Mouse (Mus musculus): Measurements from ENCODE around the gene Lrrfip1. TPM values are rescaled to one million over a fixed set of nuclear protein-coding genes. Genes with fewer than 3 reads are reported as not detected.

Lrrfip1 gene
- polyA plus RNA-seq, 1 experiment = 0.63 TPM

GRCm38 (mm10) chr1:91023960-91024359 lies 25.4 kb downstream of the Lrrfip1 start:
- no peaks in the 10 kb centered on the region for H3K36me3 ChIP-seq (ENCODE audit: control insufficient read depth, insufficient read depth, low read length)
- H3K4me3 ChIP-seq (ENCODE audit: control insufficient read depth, low read depth, low read length) = no peak overlapping the region
- no peak for TF ChIP-seq POLR2A (IDR thresholded peaks at IDR 0.05; ENCODE audit: control insufficient read depth, low read depth, low read length)
- TF ChIP-seq CTCF (IDR thresholded peaks at IDR 0.05; ENCODE audit: control insufficient read depth, insufficient read depth, insufficient replicate concordance, low read depth, low read length) = no peak
- H3K27ac ChIP-seq (ENCODE audit: control insufficient read depth, insufficient read depth, low read depth, low read length) = no peak overlapping the region
- H3K4me1 ChIP-seq (ENCODE audit: control insufficient read depth, insufficient read depth, low read length) = no peaks in the 10 kb centered on the region
- no peaks in the 10 kb centered on the region for H3K27me3 ChIP-seq (ENCODE audit: control insufficient read depth, insufficient read depth, low read length)

GRCm38 (mm10) chr1:91024464-91024863 lies 25.9 kb downstream of the Lrrfip1 start:
- no peak overlapping the region for H3K4me3 ChIP-seq (ENCODE audit: control insufficient read depth, low read depth, low read length)
- no peaks in the 10 kb centered on the region for H3K4me1 ChIP-seq (ENCODE audit: control insufficient read depth, insufficient read depth, low read length)
- H3K27me3 ChIP-seq (ENCODE audit: control insufficient read depth, insufficient read depth, low read length) = no peaks in the 10 kb centered on the region
- TF ChIP-seq CTCF (IDR thresholded peaks at IDR 0.05; ENCODE audit: control insufficient read depth, insufficient read depth, insufficient replicate concordance, low read depth, low read length) (no peak), POLR2A (IDR thresholded peaks at IDR 0.05; ENCODE audit: control insufficient read depth, low read depth, low read length) (no peak)
- no peaks in the 10 kb centered on the region for H3K36me3 ChIP-seq (ENCODE audit: control insufficient read depth, insufficient read depth, low read length)
- no peak overlapping the region for H3K27ac ChIP-seq (ENCODE audit: control insufficient read depth, insufficient read depth, low read depth, low read length)

GRCm38 (mm10) chr1:91026945-91027344 lies 28.4 kb downstream of the Lrrfip1 start:
- no peaks in the 10 kb centered on the region for H3K36me3 ChIP-seq (ENCODE audit: control insufficient read depth, insufficient read depth, low read length)
- no peak overlapping the region for H3K27ac ChIP-seq (ENCODE audit: control insufficient read depth, insufficient read depth, low read depth, low read length)
- TF ChIP-seq POLR2A (IDR thresholded peaks at IDR 0.05; ENCODE audit: control insufficient read depth, low read depth, low read length) (no peak), CTCF (IDR thresholded peaks at IDR 0.05; ENCODE audit: control insufficient read depth, insufficient read depth, insufficient replicate concordance, low read depth, low read length) (no peak)
- H3K4me3 ChIP-seq (ENCODE audit: control insufficient read depth, low read depth, low read length) = no peak overlapping the region
- no peaks in the 10 kb centered on the region for H3K4me1 ChIP-seq (ENCODE audit: control insufficient read depth, insufficient read depth, low read length)
- H3K27me3 ChIP-seq (ENCODE audit: control insufficient read depth, insufficient read depth, low read length) = no peaks in the 10 kb centered on the region

- Histone ChIP-seq H3K27me3 (ENCODE audit: control insufficient read depth, insufficient read depth, low read length) (no peaks in the 10 kb centered on the region), H3K36me3 (ENCODE audit: control insufficient read depth, insufficient read depth, low read length) (no peaks in the 10 kb centered on the region), H3K4me3 (ENCODE audit: control insufficient read depth, low read depth, low read length) (no peak overlapping the region), H3K4me1 (ENCODE audit: control insufficient read depth, insufficient read depth, low read length) (no peaks in the 10 kb centered on the region; the same call in 1 of the 2 replicates), H3K27ac (ENCODE audit: control insufficient read depth, insufficient read depth, low read depth, low read length) (no peak overlapping the region)
- TF ChIP-seq POLR2A (IDR thresholded peaks at IDR 0.05; ENCODE audit: control insufficient read depth, low read depth, low read length) = no peak
- no peak for TF ChIP-seq CTCF (IDR thresholded peaks at IDR 0.05; ENCODE audit: control insufficient read depth, insufficient read depth, insufficient replicate concordance, low read depth, low read length)
Observed at GRCm38 (mm10) chr1:91030383-91030782, 31.8 kb downstream of the Lrrfip1 start.

- Histone ChIP-seq H3K36me3 (ENCODE audit: control insufficient read depth, insufficient read depth, low read length) (no peaks in the 10 kb centered on the region), H3K27ac (ENCODE audit: control insufficient read depth, insufficient read depth, low read depth, low read length) (no peak overlapping the region), H3K4me3 (ENCODE audit: control insufficient read depth, low read depth, low read length) (no peak overlapping the region), H3K27me3 (ENCODE audit: control insufficient read depth, insufficient read depth, low read length) (no peaks in the 10 kb centered on the region), H3K4me1 (ENCODE audit: control insufficient read depth, insufficient read depth, low read length) (no peaks in the 10 kb centered on the region; the same call in 1 of the 2 replicates)
- TF ChIP-seq CTCF (IDR thresholded peaks at IDR 0.05; ENCODE audit: control insufficient read depth, insufficient read depth, insufficient replicate concordance, low read depth, low read length) = no peak
- TF ChIP-seq POLR2A (IDR thresholded peaks at IDR 0.05; ENCODE audit: control insufficient read depth, low read depth, low read length) = no peak
Observed at GRCm38 (mm10) chr1:91031547-91031946, 33.0 kb downstream of the Lrrfip1 start.

GRCm38 (mm10) chr1:91032393-91032971 lies 33.9 kb downstream of the Lrrfip1 start:
- H3K4me3 ChIP-seq (ENCODE audit: control insufficient read depth, low read depth, low read length) = no peak overlapping the region
- H3K27ac ChIP-seq (ENCODE audit: control insufficient read depth, insufficient read depth, low read depth, low read length) = no peak overlapping the region
- H3K27me3 ChIP-seq (ENCODE audit: control insufficient read depth, insufficient read depth, low read length) = no peaks in the 10 kb centered on the region
- no peaks in the 10 kb centered on the region for H3K36me3 ChIP-seq (ENCODE audit: control insufficient read depth, insufficient read depth, low read length)
- TF ChIP-seq CTCF (IDR thresholded peaks at IDR 0.05; ENCODE audit: control insufficient read depth, insufficient read depth, insufficient replicate concordance, low read depth, low read length) (no peak), POLR2A (IDR thresholded peaks at IDR 0.05; ENCODE audit: control insufficient read depth, low read depth, low read length) (no peak)
- H3K4me1 ChIP-seq (ENCODE audit: control insufficient read depth, insufficient read depth, low read length) = no peaks in the 10 kb centered on the region; the same call in 1 of the 2 replicates

GRCm38 (mm10) chr1:91034547-91034946 lies 36.0 kb downstream of the Lrrfip1 start:
- Histone ChIP-seq H3K36me3 (ENCODE audit: control insufficient read depth, insufficient read depth, low read length) (no peaks in the 10 kb centered on the region), H3K4me1 (ENCODE audit: control insufficient read depth, insufficient read depth, low read length) (no peaks in the 10 kb centered on the region; the same call in none of the 2 replicates), H3K27me3 (ENCODE audit: control insufficient read depth, insufficient read depth, low read length) (no peaks in the 10 kb centered on the region), H3K4me3 (ENCODE audit: control insufficient read depth, low read depth, low read length) (no peak overlapping the region), H3K27ac (ENCODE audit: control insufficient read depth, insufficient read depth, low read depth, low read length) (no peak overlapping the region)
- TF ChIP-seq POLR2A (IDR thresholded peaks at IDR 0.05; ENCODE audit: control insufficient read depth, low read depth, low read length) = no peak
- TF ChIP-seq CTCF (IDR thresholded peaks at IDR 0.05; ENCODE audit: control insufficient read depth, insufficient read depth, insufficient replicate concordance, low read depth, low read length) = no peak
